Mouse (Mus musculus) heart, adult 18-20 months (tissue): ENCODE results near the gene Tfg. TPM values are rescaled to one million over a fixed set of nuclear protein-coding genes. Genes with fewer than 3 reads are reported as not detected.

ENCODE experiments used
- DNase-seq, 2 experiments: peaks; one replicate each; pipeline ENCODE4 v3.0.0; 2021 to 2022; ENCODE audit warnings: mixed read lengths in 1 of 2
- long read RNA-seq, 2 experiments: library from polyadenylated mRNA; stranded (forward); transcript quantifications; one replicate each; pipeline ENCODE4 v2.0.0; 2021
- total RNA-seq, 2 experiments: library from RNA; stranded (reverse); gene quantifications; 2 replicates each; pipeline ENCODE4 v1.2.3; 2021

Gene Tfg
- 10 to 100 TPM; 40.4 to 45.4 TPM for total RNA-seq
- long read RNA-seq, experiment 1, transcript Tfg-201 (8 exons, 1,945 nt), result major isoform, 42 of 57 reads
- long read RNA-seq, experiment 1, partial matches to known transcripts, result 1 of 57 reads
- long read RNA-seq, experiment 1, other reads (novel, unspliced or antisense), result 14 of 57 reads
- long read RNA-seq, experiment 2, transcript Tfg-201 (8 exons, 1,945 nt), result major isoform, 18 of 23 reads
- long read RNA-seq, experiment 2, partial matches to known transcripts, result 0 of 23 reads
- long read RNA-seq, experiment 2, other reads (novel, unspliced or antisense), result 5 of 23 reads

- peak; percentile 99 for DNase-seq
These were observed at the start of gene Tfg for GRCm38 (mm10) chr16:56717224-56718200. TSS of gene Tfg (minus strand) at chr16:56717450.

GRCm38 (mm10) chr16:56729060-56729459 is 11.8 kb upstream of the Tfg start:
- DNase-seq, result no peak

GRCm38 (mm10) chr16:56724927-56725326 is 7.7 kb upstream of the Tfg start:
- DNase-seq, result no peak

GRCm38 (mm10) chr16:56722357-56722756 is 5.1 kb upstream of the Tfg start:
- no peak for DNase-seq

GRCm38 (mm10) chr16:56719031-56719430 is 1.8 kb upstream of the Tfg start:
- no peak for DNase-seq

GRCm38 (mm10) chr16:56716557-56717179 is 582 bp downstream of the Tfg start:
- peak; percentile 28 to 51 for DNase-seq

- DNase-seq, result no peak
These were observed 1.6 kb downstream of the Tfg start for GRCm38 (mm10) chr16:56715608-56716007.

GRCm38 (mm10) chr16:56710071-56710470 is 7.2 kb downstream of the Tfg start:
- no peak for DNase-seq

- no peak for DNase-seq
These were observed 11.5 kb downstream of the Tfg start for GRCm38 (mm10) chr16:56705731-56706130.

- DNase-seq, result no peak
These were observed 16.4 kb downstream of the Tfg start for GRCm38 (mm10) chr16:56700898-56701297.

GRCm38 (mm10) chr16:56696448-56696847 is 20.8 kb downstream of the Tfg start:
- no peak for DNase-seq

- no peak for DNase-seq
These were observed 26.5 kb downstream of the Tfg start for GRCm38 (mm10) chr16:56690715-56691114.

GRCm38 (mm10) chr16:56686747-56687146 is 30.5 kb downstream of the Tfg start:
- DNase-seq, result no peak

GRCm38 (mm10) chr16:56681010-56681645 is 36.1 kb downstream of the Tfg start:
- no peak for DNase-seq

GRCm38 (mm10) chr16:56677146-56677545 is 40.1 kb downstream of the Tfg start:
- peak; percentile 27 to 52 for DNase-seq

- no peak for DNase-seq
These were observed 43.8 kb downstream of the Tfg start for GRCm38 (mm10) chr16:56673420-56673819.

GRCm38 (mm10) chr16:56670941-56671340 is 46.3 kb downstream of the Tfg start:
- DNase-seq, result peak; percentile 26 to 35

- DNase-seq, result no peak
These were observed 47.7 kb downstream of the Tfg start for GRCm38 (mm10) chr16:56669520-56669919.

- peak in 1 of 2 experiments; percentile 6 for DNase-seq
These were observed 58.4 kb downstream of the Tfg start for GRCm38 (mm10) chr16:56658866-56659265.

GRCm38 (mm10) chr16:56655193-56655910 is 61.9 kb downstream of the Tfg start:
- DNase-seq, result no peak

GRCm38 (mm10) chr16:56646382-56647172 is 70.7 kb downstream of the Tfg start:
- DNase-seq, result peak; percentile 15 to 36
